Mouse (Mus musculus): ENCODE data around the gene Adamts5. TPM values are rescaled to one million over a fixed set of nuclear protein-coding genes. Genes with fewer than 3 reads are reported as not detected.

Gene Adamts5
- 3.8 TPM in 2 replicates for polyA plus RNA-seq (2015; fragmentation: Nextera tagmentation; extraction: Ambion mirVana)

GRCm38 (mm10) chr16:85901581-85901910 lies at the start of gene Adamts5:
TSS of gene Adamts5 (minus strand) at chr16:85901828.
- Histone ChIP-seq H3K36me3 (ENCODE audit: control insufficient read depth, insufficient read depth, low read length) (no peaks in the 10 kb centered on the region), H3K9me3 (ENCODE audit: control insufficient read depth, low read length) (no peaks in the 10 kb centered on the region), H3K4me1 (replicated peaks; ENCODE audit: control insufficient read depth, insufficient read depth, low read length) (peaks cover 11% of the 10 kb centered on the region; the same call in 1 of the 2 replicates), H3K27me3 (ENCODE audit: control insufficient read depth, insufficient read depth, low read depth, low read length) (peaks cover 13% of the 10 kb centered on the region; the same call in 1 of the 2 replicates), H3K27ac (ENCODE audit: low read length) (peak within 1 kb of the TSS; percentile 60), H3K4me3 (ENCODE audit: low read length) (peak within 1 kb of the TSS; percentile 58), H3K9ac (ENCODE audit: low read length) (peak within 1 kb of the TSS; percentile 69), H3K4me2 (ENCODE audit: low read depth, low read length) (peak within 1 kb of the TSS; percentile 96)
- ATAC-seq (ENCODE audit: low read depth) = no peak; the same call in 1 of the 2 replicates
- WGBS = 4% methylated on average over 13 of the region's 13 CpGs

GRCm38 (mm10) chr16:85950356-85950755 lies 48.7 kb upstream of the Adamts5 start:
- H3K27me3 ChIP-seq (ENCODE audit: control insufficient read depth, insufficient read depth, low read depth, low read length) = no peaks in the 10 kb centered on the region
- WGBS = 55% methylated on average over 2 of the region's 2 CpGs
- no peak overlapping the region for H3K4me2 ChIP-seq (ENCODE audit: low read depth, low read length)
- H3K9me3 ChIP-seq (ENCODE audit: control insufficient read depth, low read length) = no peaks in the 10 kb centered on the region
- no peak for ATAC-seq (ENCODE audit: low read depth)
- no peak overlapping the region for H3K4me3 ChIP-seq (ENCODE audit: low read length)
- H3K36me3 ChIP-seq (ENCODE audit: control insufficient read depth, insufficient read depth, low read length) = no peaks in the 10 kb centered on the region
- H3K9ac ChIP-seq (ENCODE audit: low read length) = no peak overlapping the region
- H3K27ac ChIP-seq (ENCODE audit: low read length) = no peak overlapping the region
- no peaks in the 10 kb centered on the region for H3K4me1 ChIP-seq (replicated peaks; ENCODE audit: control insufficient read depth, insufficient read depth, low read length)

GRCm38 (mm10) chr16:85926004-85926403 lies 24.4 kb upstream of the Adamts5 start:
- H3K4me1 ChIP-seq (replicated peaks; ENCODE audit: control insufficient read depth, insufficient read depth, low read length) = no peaks in the 10 kb centered on the region
- no peak overlapping the region for H3K4me2 ChIP-seq (ENCODE audit: low read depth, low read length)
- no peaks in the 10 kb centered on the region for H3K36me3 ChIP-seq (ENCODE audit: control insufficient read depth, insufficient read depth, low read length)
- no peak for ATAC-seq (ENCODE audit: low read depth)
- no peaks in the 10 kb centered on the region for H3K27me3 ChIP-seq (ENCODE audit: control insufficient read depth, insufficient read depth, low read depth, low read length)
- H3K9me3 ChIP-seq (ENCODE audit: control insufficient read depth, low read length) = no peaks in the 10 kb centered on the region
- H3K27ac ChIP-seq (ENCODE audit: low read length) = no peak overlapping the region
- WGBS = 76% methylated on average over 5 of the region's 5 CpGs
- H3K4me3 ChIP-seq (ENCODE audit: low read length) = no peak overlapping the region
- H3K9ac ChIP-seq (ENCODE audit: low read length) = no peak overlapping the region

- no peaks in the 10 kb centered on the region for H3K4me1 ChIP-seq (replicated peaks; ENCODE audit: control insufficient read depth, insufficient read depth, low read length)
- H3K27me3 ChIP-seq (ENCODE audit: control insufficient read depth, insufficient read depth, low read depth, low read length) = no peaks in the 10 kb centered on the region
- H3K9me3 ChIP-seq (ENCODE audit: control insufficient read depth, low read length) = no peaks in the 10 kb centered on the region
- H3K4me2 ChIP-seq (ENCODE audit: low read depth, low read length) = no peak overlapping the region
- H3K27ac ChIP-seq (ENCODE audit: low read length) = no peak overlapping the region
- no peak overlapping the region for H3K4me3 ChIP-seq (ENCODE audit: low read length)
- 52% methylated on average over 1 of the region's 1 CpGs for WGBS
- ATAC-seq (ENCODE audit: low read depth) = peak; percentile 38
- no peaks in the 10 kb centered on the region for H3K36me3 ChIP-seq (ENCODE audit: control insufficient read depth, insufficient read depth, low read length)
- H3K9ac ChIP-seq (ENCODE audit: low read length) = no peak overlapping the region
Observed at GRCm38 (mm10) chr16:85922454-85922853, 20.8 kb upstream of the Adamts5 start.

GRCm38 (mm10) chr16:85920122-85920521 lies 18.5 kb upstream of the Adamts5 start:
- H3K9ac ChIP-seq (ENCODE audit: low read length) = no peak overlapping the region

GRCm38 (mm10) chr16:85900702-85901580 lies 687 bp downstream of the Adamts5 start:
- H3K36me3 ChIP-seq (ENCODE audit: control insufficient read depth, insufficient read depth, low read length) = no peaks in the 10 kb centered on the region
- ATAC-seq (ENCODE audit: low read depth) = peak; percentile 67
- peak overlapping the region; percentile 96 for H3K4me2 ChIP-seq (ENCODE audit: low read depth, low read length)
- H3K27ac ChIP-seq (ENCODE audit: low read length) = peak overlapping the region; percentile 60
- H3K27me3 ChIP-seq (ENCODE audit: control insufficient read depth, insufficient read depth, low read depth, low read length) = peaks cover 13% of the 10 kb centered on the region; the same call in 1 of the 2 replicates
- H3K4me3 ChIP-seq (ENCODE audit: low read length) = peak overlapping the region; percentile 58
- no peaks in the 10 kb centered on the region for H3K9me3 ChIP-seq (ENCODE audit: control insufficient read depth, low read length)
- H3K9ac ChIP-seq (ENCODE audit: low read length) = peak overlapping the region; percentile 69
- H3K4me1 ChIP-seq (replicated peaks; ENCODE audit: control insufficient read depth, insufficient read depth, low read length) = peaks cover 11% of the 10 kb centered on the region; the same call in 1 of the 2 replicates
- WGBS = under 1% methylated on average over 51 of the region's 51 CpGs

More at GRCm38 (mm10) chr16:85920122-85920521, 18.5 kb upstream of the Adamts5 start:
- H3K4me1 ChIP-seq (replicated peaks; ENCODE audit: control insufficient read depth, insufficient read depth, low read length) = no peaks in the 10 kb centered on the region
- WGBS = 45% methylated on average over 4 of the region's 4 CpGs
- H3K4me2 ChIP-seq (ENCODE audit: low read depth, low read length) = no peak overlapping the region
- no peaks in the 10 kb centered on the region for H3K36me3 ChIP-seq (ENCODE audit: control insufficient read depth, insufficient read depth, low read length)
- no peak for ATAC-seq (ENCODE audit: low read depth)
- H3K27ac ChIP-seq (ENCODE audit: low read length) = no peak overlapping the region
- no peaks in the 10 kb centered on the region for H3K9me3 ChIP-seq (ENCODE audit: control insufficient read depth, low read length)
- no peaks in the 10 kb centered on the region for H3K27me3 ChIP-seq (ENCODE audit: control insufficient read depth, insufficient read depth, low read depth, low read length)
- H3K4me3 ChIP-seq (ENCODE audit: low read length) = no peak overlapping the region

- Histone ChIP-seq H3K9me3 (ENCODE audit: control insufficient read depth, low read length) (no peaks in the 10 kb centered on the region), H3K9ac (ENCODE audit: low read length) (peak overlapping the region; percentile 69)
Observed at GRCm38 (mm10) chr16:85899790-85900587, 1.6 kb downstream of the Adamts5 start.

GRCm38 (mm10) chr16:85899301-85899721 lies 2.3 kb downstream of the Adamts5 start:
- Histone ChIP-seq H3K27me3 (ENCODE audit: control insufficient read depth, insufficient read depth, low read depth, low read length) (peaks cover 13% of the 10 kb centered on the region; the same call in 1 of the 2 replicates), H3K4me3 (ENCODE audit: low read length) (peak overlapping the region; percentile 58), H3K9ac (ENCODE audit: low read length) (peak overlapping the region; percentile 69), H3K36me3 (ENCODE audit: control insufficient read depth, insufficient read depth, low read length) (no peaks in the 10 kb centered on the region), H3K27ac (ENCODE audit: low read length) (no peak overlapping the region), H3K4me1 (replicated peaks; ENCODE audit: control insufficient read depth, insufficient read depth, low read length) (peaks cover 11% of the 10 kb centered on the region; the same call in 1 of the 2 replicates), H3K9me3 (ENCODE audit: control insufficient read depth, low read length) (no peaks in the 10 kb centered on the region), H3K4me2 (ENCODE audit: low read depth, low read length) (peak overlapping the region; percentile 96)
- WGBS = 16% methylated on average over 25 of the region's 25 CpGs
- ATAC-seq (ENCODE audit: low read depth) = peak; percentile 44; the same call in 1 of the 2 replicates

More at GRCm38 (mm10) chr16:85899790-85900587, 1.6 kb downstream of the Adamts5 start:
- H3K4me2 ChIP-seq (ENCODE audit: low read depth, low read length) = peak overlapping the region; percentile 96
- peaks cover 11% of the 10 kb centered on the region; the same call in 1 of the 2 replicates for H3K4me1 ChIP-seq (replicated peaks; ENCODE audit: control insufficient read depth, insufficient read depth, low read length)
- peak overlapping the region; percentile 58 for H3K4me3 ChIP-seq (ENCODE audit: low read length)
- H3K27me3 ChIP-seq (ENCODE audit: control insufficient read depth, insufficient read depth, low read depth, low read length) = peaks cover 13% of the 10 kb centered on the region; the same call in 1 of the 2 replicates
- ATAC-seq (ENCODE audit: low read depth) = peak; percentile 64
- H3K36me3 ChIP-seq (ENCODE audit: control insufficient read depth, insufficient read depth, low read length) = no peaks in the 10 kb centered on the region
- H3K27ac ChIP-seq (ENCODE audit: low read length) = peak overlapping the region; percentile 60; the same call in 1 of the 2 replicates
- under 1% methylated on average over 45 of the region's 45 CpGs for WGBS
